Mouse (Mus musculus): ENCODE results near the gene Plcl2.

DNA sequence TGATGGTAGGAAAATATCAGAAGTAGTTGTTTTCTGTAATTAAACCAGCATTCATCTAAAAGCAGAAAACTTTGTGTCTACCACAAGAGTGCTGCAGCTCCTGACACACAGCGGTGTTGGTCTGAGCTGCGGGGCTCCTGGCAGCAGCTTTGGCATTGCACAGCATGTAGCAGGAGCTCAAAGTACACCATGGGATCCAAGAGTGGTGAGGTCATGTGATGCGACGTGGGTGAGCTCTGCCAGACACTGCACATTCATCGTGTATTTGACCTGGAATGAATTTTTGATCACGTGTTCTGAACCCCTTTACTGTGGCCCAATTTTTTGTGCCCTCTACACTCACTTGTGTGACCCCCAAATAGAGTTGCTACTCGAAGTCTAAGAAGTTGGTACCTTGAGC is 6.1 kb upstream of the Plcl2 start:
- no peak for TF ChIP-seq CTCF (IDR thresholded peaks at IDR 0.05; ENCODE audit: control insufficient read depth, insufficient read depth, insufficient replicate concordance, low read depth, low read length)
- TF ChIP-seq POLR2A (IDR thresholded peaks at IDR 0.05; ENCODE audit: control insufficient read depth, low read depth, low read length) = no peak

All from testis, adult 2 months (tissue).